Mouse (Mus musculus) heart, postnatal 10 days (tissue): ENCODE results near the gene Gnai2. TPM values are rescaled to one million over a fixed set of nuclear protein-coding genes. Genes with fewer than 3 reads are reported as not detected.
A peak's percentile ranks its signal among the peaks of the same experiment; 100 is the strongest.

ENCODE experiments used
- DNase-seq, 2 experiments: peaks; one replicate each; pipeline ENCODE4 v3.0.0; 2021
- intact Hi-C: fragments of 180-260 bp; cut with DNase I; formaldehyde crosslinking; loops from one replicate; pipeline ENCODE4 v1.15.1; 2025
- total RNA-seq, 2 experiments: library from RNA; stranded (reverse); gene quantifications; 2 replicates each; pipeline ENCODE4 v1.2.3; 2021

The Gnai2 gene
- total RNA-seq, 2 experiments from 2014 or later = 422 to 478 TPM

GRCm38 (mm10) chr9:107633091-107633660, 2.0 kb downstream of the Gnai2 start:
- intact Hi-C loops = loop anchor here (2.0 kb wide), 1 partner anchor 20 kb away; no protein-coding TSS in a partner anchor
- peak; percentile 87 to 89 for DNase-seq

- DNase-seq = peak; percentile 80 to 84
- intact Hi-C loops = loop anchor here (2.0 kb wide), 1 partner anchor 20 kb away; no protein-coding TSS in a partner anchor
Observed at GRCm38 (mm10) chr9:107632478-107632877, 2.7 kb downstream of the Gnai2 start.

DNA sequence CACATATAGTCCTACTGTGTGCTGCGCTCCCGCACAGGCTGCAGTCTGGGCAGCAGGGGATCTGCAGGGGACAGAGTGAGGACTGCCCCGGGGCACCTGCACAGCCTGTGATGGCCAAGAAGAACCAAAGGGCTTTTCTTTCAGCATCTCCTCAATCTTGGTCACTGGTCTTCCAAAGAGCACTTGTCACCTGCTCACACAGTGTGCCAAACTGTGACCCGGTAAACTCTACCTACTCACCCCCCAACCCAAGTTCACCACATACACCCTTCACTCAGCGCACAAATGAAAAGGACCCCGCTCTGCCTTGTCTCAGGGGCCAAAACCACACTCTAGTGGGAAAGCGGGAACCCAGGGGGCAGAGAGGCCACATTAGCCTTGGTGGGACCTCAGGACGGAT, 3.3 kb downstream of the Gnai2 start:
- DNase-seq = no peak

DNA sequence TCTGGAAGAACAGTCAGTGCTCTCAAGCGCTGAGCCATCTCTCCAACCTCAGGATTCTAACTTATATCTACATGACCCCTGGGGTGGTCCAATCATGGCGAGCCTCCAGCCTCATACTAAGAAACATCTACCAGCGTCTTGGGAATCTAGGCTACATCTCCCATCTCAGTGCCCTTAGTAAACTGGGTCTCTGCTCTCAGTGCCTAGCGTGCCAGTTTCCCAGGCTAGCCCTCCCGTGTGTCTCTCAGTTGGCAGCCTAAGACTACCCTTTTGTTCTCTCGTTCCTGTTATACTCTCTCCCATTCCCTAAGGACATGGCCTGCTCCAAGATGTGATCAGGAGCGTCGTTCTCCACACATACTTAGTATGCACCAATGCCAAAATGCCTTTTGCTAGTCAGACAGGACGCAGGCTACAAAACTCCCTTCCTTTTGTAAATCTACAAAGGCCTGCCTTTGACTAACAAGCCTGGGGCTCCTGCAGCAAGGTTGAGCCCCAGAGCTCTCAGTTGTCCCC, 3.8 kb downstream of the Gnai2 start:
- intact Hi-C loops = no loop called here
- no peak for DNase-seq

More for the DNA sequence above, 3.3 kb downstream of the Gnai2 start:
- intact Hi-C loops = loop anchor here (2.0 kb wide), 1 partner anchor 19 kb away; no protein-coding TSS in a partner anchor

- no peak for DNase-seq
- intact Hi-C loops = no loop called here
Observed at GRCm38 (mm10) chr9:107630576-107630975, 4.6 kb downstream of the Gnai2 start.

DNA sequence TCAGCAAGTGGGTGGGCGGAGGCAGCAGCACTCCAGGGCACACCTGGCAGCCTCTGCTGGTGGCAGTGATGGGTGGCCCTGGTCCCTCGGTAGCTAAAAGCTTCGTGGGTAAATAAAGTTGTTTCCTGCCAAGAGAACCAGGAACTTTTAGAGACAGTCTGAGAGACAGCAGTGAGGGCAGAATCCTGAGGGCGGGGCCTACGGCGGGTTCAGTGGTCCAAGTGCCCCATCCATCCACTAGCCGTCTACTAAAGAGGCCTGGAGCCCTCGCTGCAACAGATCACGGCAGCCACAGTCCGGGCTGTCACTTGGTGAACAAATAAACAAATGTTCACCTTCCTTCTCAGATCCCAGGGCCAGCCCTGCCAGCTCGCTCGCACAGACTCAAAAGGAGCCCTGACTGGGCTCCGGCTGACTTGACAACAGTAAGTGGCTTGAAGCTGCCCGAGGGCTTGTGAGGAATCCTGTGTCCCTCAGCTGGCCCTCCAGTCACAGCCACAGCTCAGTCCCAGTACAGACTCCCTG, 5.2 kb downstream of the Gnai2 start:
- DNase-seq = no peak
- intact Hi-C loops = no loop called here

- intact Hi-C loops = no loop called here
- no peak for DNase-seq
Observed at GRCm38 (mm10) chr9:107629411-107629730, 5.8 kb downstream of the Gnai2 start.

DNA sequence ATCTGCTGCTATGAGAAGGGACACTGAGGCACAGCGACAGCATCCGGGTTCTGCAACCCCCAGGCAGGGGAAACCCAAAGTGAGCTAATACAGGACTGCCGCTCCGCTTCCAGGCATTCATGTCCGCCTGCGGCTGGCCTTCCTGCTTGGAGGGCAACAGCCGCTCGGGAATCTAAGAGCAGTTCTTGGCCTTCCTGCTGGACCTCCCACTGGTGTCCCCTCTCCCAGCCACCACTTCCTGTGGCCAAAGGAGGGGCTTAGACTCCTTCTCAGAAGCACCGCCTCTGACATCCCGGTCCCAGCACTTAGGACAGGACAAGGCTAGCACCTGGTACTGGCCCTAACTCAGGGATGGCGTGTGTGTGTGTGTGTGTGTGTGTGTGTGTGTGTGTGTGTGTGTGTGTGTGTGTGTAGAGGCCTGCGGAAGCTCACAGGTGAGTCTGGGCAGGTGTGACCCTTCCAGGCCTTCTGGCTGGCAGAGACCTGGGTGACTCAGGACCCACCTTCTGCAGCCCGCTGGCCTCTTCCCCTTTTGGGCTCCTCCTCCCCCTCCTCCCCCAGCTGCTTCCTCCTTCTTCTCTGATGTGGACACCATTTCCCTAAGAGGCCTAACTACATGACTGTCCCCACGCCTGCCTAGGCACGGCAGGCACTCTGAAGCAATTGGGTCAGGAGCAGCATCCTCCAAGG, 6.3 kb downstream of the Gnai2 start:
- peak; percentile 67 to 75 for DNase-seq
- intact Hi-C loops = no loop called here

DNA sequence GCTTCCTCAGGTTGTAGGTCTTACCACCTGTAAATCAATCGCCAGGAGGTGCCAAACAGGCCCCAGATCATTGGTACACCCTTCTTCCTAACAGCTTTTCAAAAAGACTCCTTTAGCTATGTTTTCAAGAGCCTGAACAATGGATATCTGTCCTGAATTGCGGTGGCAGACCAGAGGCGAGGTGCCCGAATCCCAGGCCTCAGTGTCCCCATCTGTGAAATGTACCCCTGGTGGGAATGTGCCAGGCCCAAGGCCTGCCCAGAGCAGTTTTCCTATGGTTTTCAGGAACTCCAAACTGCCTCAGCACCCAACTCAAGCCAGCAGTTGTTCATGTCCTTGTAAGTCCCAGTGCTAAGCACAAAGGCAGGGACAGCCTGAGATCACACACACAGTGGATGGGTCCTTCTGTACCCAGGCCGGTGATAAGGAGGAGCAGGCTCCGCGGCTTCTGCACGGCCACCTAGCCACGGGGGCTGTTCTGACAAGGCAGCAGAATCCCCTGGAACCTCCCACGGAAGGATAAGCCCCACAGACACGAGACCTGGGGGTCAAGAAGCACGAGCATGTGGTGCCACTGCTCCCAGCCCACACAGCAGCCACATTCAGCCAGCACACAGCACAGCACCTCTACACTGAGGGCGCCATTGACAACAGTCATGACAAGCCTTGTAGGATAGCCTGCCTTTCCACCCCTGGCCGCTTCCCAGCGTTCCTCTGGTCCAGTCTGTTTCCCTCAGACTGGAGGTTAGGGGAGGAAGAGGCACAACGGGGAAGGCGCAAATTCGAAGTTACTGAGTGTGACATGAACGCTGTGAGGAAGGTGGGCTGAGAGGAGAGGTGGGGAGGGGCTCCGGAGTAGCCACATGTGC, 7.5 kb downstream of the Gnai2 start:
- intact Hi-C loops = no loop called here
- no peak for DNase-seq

DNA sequence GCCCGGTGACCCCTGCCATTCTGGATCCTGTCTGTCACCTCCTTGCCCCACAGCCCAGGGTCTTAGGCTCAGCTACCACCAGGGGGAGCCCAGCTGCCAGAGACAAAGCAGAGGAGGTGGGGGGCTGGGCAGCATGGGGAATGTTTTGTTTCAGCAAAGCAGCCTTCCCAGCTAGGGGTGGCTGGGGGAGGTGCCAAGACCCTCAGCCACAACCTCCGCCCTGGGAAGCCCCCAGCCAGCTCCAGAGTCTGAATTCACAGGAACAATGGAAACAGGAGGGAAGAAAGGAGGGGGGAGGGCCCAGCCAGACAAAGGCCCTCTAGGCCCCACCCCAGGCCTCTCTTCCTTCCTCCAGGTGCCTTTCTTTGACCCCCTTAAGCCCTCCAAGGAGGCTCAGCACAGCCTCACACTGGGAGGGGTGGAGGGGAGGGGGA, 8.3 kb downstream of the Gnai2 start:
- intact Hi-C loops = no loop called here
- DNase-seq = peak; percentile 91 to 94

- intact Hi-C loops = no loop called here
- no peak for DNase-seq
Observed at GRCm38 (mm10) chr9:107626158-107626843, 8.9 kb downstream of the Gnai2 start.

- intact Hi-C loops = no loop called here
- DNase-seq = no peak
Observed at GRCm38 (mm10) chr9:107625351-107626128, 9.6 kb downstream of the Gnai2 start.

DNA sequence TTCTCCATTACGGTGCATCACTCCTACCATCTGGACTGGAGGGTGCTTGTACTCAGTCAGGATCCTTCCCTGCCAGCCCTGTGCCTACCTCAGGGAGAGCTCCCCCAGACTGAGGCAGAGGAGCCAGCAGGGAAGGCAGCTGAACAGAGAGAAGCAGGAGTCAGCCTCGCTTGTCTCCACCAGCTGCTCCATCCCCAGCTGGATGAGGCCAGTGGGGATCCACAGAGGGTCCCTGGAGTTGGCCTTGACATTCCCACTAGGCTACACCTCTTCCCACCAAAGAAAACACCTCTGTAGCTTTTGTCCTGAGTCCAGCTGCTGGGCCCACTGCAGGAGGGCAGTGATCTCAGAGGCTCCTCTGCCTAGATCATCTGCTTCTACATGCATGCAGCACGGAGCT, 10.2 kb downstream of the Gnai2 start:
- intact Hi-C loops = no loop called here
- DNase-seq = no peak

DNA sequence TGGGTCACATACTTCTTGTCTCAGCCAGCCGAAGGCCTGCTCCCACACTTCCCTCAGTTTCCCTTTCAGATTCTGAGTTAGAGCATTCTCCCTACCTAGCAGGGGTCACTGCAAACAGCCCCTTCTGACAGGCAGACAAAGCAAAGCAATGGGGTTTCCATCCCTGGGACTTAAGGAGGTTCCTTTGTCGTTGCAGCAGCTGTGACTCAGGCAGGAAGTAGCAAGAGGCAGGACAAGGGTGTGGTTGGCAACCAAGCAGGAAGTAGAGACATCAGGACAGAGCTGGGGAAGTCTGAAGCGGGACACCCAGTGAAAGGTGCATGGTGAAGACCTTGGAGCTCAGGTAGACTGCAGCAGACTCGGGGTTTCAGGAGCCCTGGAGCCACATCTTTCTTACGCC, 10.6 kb downstream of the Gnai2 start:
- DNase-seq = peak; percentile 62 to 64
- intact Hi-C loops = no loop called here

GRCm38 (mm10) chr9:107620954-107621353, 14.2 kb downstream of the Gnai2 start:
- intact Hi-C loops = no loop called here
- no peak for DNase-seq

- intact Hi-C loops = no loop called here
- DNase-seq = peak in 1 of 2 experiments; percentile 67
Observed at GRCm38 (mm10) chr9:107619546-107619879, 15.7 kb downstream of the Gnai2 start.

GRCm38 (mm10) chr9:107618778-107619545, 16.2 kb downstream of the Gnai2 start:
- DNase-seq = peak; percentile 76 to 79
- intact Hi-C loops = no loop called here

GRCm38 (mm10) chr9:107618098-107618497, 17.1 kb downstream of the Gnai2 start:
- DNase-seq = no peak
- intact Hi-C loops = no loop called here

GRCm38 (mm10) chr9:107617461-107617860, 17.7 kb downstream of the Gnai2 start:
- no peak for DNase-seq
- intact Hi-C loops = no loop called here
